Mouse (Mus musculus) testis, adult 2 months (tissue): ENCODE measurements at regions not wholly inside any gene's neighbourhood (a gene's known extent, or its start where the extent isn't known, plus 50 kb on each side); places are given as distances from the start of the nearest gene placed in this dataset.

Experiments used
- CTCF ChIP-seq: fragments of 200-500 bp; IDR thresholded peaks from 2 replicates; pipeline ENCODE4 v1.5.1; 2012; ENCODE audit warnings: low read depth, mild to moderate bottlenecking, inconsistent platforms, low read length, moderate library complexity; ENCODE audit not compliant: control insufficient read depth, insufficient read depth, insufficient replicate concordance
- POLR2A ChIP-seq: fragments of 200-500 bp; IDR thresholded peaks from 2 replicates; pipeline ENCODE4 v1.6.1; 2012; ENCODE audit warnings: low read depth, mild to moderate bottlenecking, inconsistent platforms, low read length, moderate library complexity; ENCODE audit not compliant: control insufficient read depth

- TF ChIP-seq POLR2A (no peak), CTCF (no peak)
Measured at GRCm38 (mm10) chr10:26564462-26564861, 188.7 kb upstream of the L3mbtl3 start.
